Mouse (Mus musculus) naive thymus-derived CD4-positive, alpha-beta T cell, adult 2 months (primary cell): ENCODE results near the gene Kcnk7.
"Not testable (repeated sequence)": the region's sequence is repeated elsewhere in the genome, so short reads cannot be mapped to it uniquely, and the experiment has no call there.

Source experiments
- DNase-seq: peaks from one replicate; pipeline ENCODE4 v3.0.0-alpha.2; 2011; ENCODE audit warnings: low read depth

Gene Kcnk7

GRCm38 (mm10) chr19:5704163-5704800 lies at the start of gene Kcnk7:
TSS of gene Kcnk7 (plus strand) at chr19:5704367.
- peak; percentile 61 for DNase-seq

- no peak for DNase-seq
Observed at GRCm38 (mm10) chr19:5654720-5655298, 49.4 kb upstream of the Kcnk7 start.

GRCm38 (mm10) chr19:5660942-5661751 lies 43.0 kb upstream of the Kcnk7 start:
- DNase-seq: peak; percentile 49

- DNase-seq: peak; percentile 64
Observed at GRCm38 (mm10) chr19:5662310-5662709, 41.9 kb upstream of the Kcnk7 start.

- DNase-seq: peak; percentile 93
Observed at GRCm38 (mm10) chr19:5662981-5663913, 40.9 kb upstream of the Kcnk7 start, which contains the start of gene Sipa1. TSS of gene Sipa1 (minus strand) at chr19:5663707.

- DNase-seq: no peak
Observed at GRCm38 (mm10) chr19:5664669-5665257, 39.4 kb upstream of the Kcnk7 start.

GRCm38 (mm10) chr19:5665465-5665864 lies 38.7 kb upstream of the Kcnk7 start:
- DNase-seq: no peak

GRCm38 (mm10) chr19:5666386-5666785 lies 37.8 kb upstream of the Kcnk7 start:
- no peak for DNase-seq

GRCm38 (mm10) chr19:5668372-5668771 lies 35.8 kb upstream of the Kcnk7 start:
- no peak for DNase-seq

- DNase-seq: no peak
Observed at GRCm38 (mm10) chr19:5680432-5680831, 23.7 kb upstream of the Kcnk7 start.

- DNase-seq: no peak
Observed at GRCm38 (mm10) chr19:5684236-5684635, 19.9 kb upstream of the Kcnk7 start.

- DNase-seq: no peak
Observed at GRCm38 (mm10) chr19:5684985-5685384, 19.2 kb upstream of the Kcnk7 start.

GRCm38 (mm10) chr19:5685431-5685830 lies 18.7 kb upstream of the Kcnk7 start:
- no peak for DNase-seq

- DNase-seq: no peak
Observed at GRCm38 (mm10) chr19:5685861-5686260, 18.3 kb upstream of the Kcnk7 start.

- DNase-seq: no peak
Observed at GRCm38 (mm10) chr19:5686437-5686836, 17.7 kb upstream of the Kcnk7 start.

GRCm38 (mm10) chr19:5686954-5687353 lies 17.2 kb upstream of the Kcnk7 start:
- DNase-seq: not testable (repeated sequence)

- DNase-seq: peak; percentile 31
Observed at GRCm38 (mm10) chr19:5687738-5688137, 16.4 kb upstream of the Kcnk7 start.

GRCm38 (mm10) chr19:5688200-5689087 lies 15.7 kb upstream of the Kcnk7 start, which contains the start of the genes Map3k11 and Pcnx3:
TSS of gene Map3k11 (plus strand) at chr19:5688742.
TSS of gene Pcnx3 (minus strand) at chr19:5688908.
- peak; percentile 99 for DNase-seq

- no peak for DNase-seq
Observed at GRCm38 (mm10) chr19:5689088-5689428, 15.1 kb upstream of the Kcnk7 start.

GRCm38 (mm10) chr19:5689565-5690342 lies 14.4 kb upstream of the Kcnk7 start:
- DNase-seq: peak; percentile 92
